Mouse (Mus musculus): Measurements from ENCODE around the gene Snapc4.

GRCm38 (mm10) chr2:26410931-26411411 is 30.5 kb upstream of the Snapc4 start:
- no peak for TF ChIP-seq GATA1 (IDR thresholded peaks at IDR 0.05; ENCODE audit: borderline replicate concordance, low read length)
- no peak for TF ChIP-seq FLI1 (IDR thresholded peaks at IDR 0.05; ENCODE audit: low read length)

Measured in megakaryocyte, embryonic 14.5 days (primary cell).